Mouse (Mus musculus) MEL (cell line): ENCODE results near the gene Fxr2. TPM values are rescaled to one million over a fixed set of nuclear protein-coding genes. Genes with fewer than 3 reads are reported as not detected.

Source experiments
- DNase-seq: peaks from one replicate; pipeline ENCODE4 v3.0.0; 2011; ENCODE audit warnings: low read depth, low spot score
- H3K27ac ChIP-seq: 2 replicates; pipeline ENCODE4 v1.5.1; 2012; ENCODE audit warnings: low read depth, mild to moderate bottlenecking, control low read depth, low read length, moderate library complexity; ENCODE audit not compliant: control insufficient read depth
- H3K27me3 ChIP-seq, 2 experiments: fragments of 150-350 bp in 1 of 2; sonication (generic) in 1 of 2; 2 replicates each; pipeline ENCODE4 v1.6.1; 2012; ENCODE audit warnings: low read length in 2 of 2, mild to moderate bottlenecking in 2 of 2, improper control_type of control experiment in 1 of 2, moderate library complexity in 1 of 2; ENCODE audit not compliant: insufficient read depth in 2 of 2, control insufficient read depth in 1 of 2
- H3K36me3 ChIP-seq, 2 experiments: 2 replicates each; pipeline ENCODE4 v1.6.1; 2012 to 2014; ENCODE audit warnings: low read length in 2 of 2, improper control_type of control experiment in 1 of 2, inconsistent platforms in 1 of 2, mild to moderate bottlenecking in 1 of 2; ENCODE audit not compliant: insufficient read depth in 2 of 2, control insufficient read depth in 1 of 2
- H3K4me1 ChIP-seq, 2 experiments: fragments of 150-350 bp in 1 of 2; sonication (generic) in 1 of 2; 2 replicates each; pipeline ENCODE4 v1.6.1; 2012; ENCODE audit warnings: low read length in 2 of 2, improper control_type of control experiment in 1 of 2, mild to moderate bottlenecking in 1 of 2; ENCODE audit not compliant: insufficient read depth in 2 of 2, control insufficient read depth in 1 of 2
- H3K4me3 ChIP-seq, 2 experiments: fragments of 150-350 bp in 1 of 2; sonication (generic) in 1 of 2; 2 replicates each; pipeline ENCODE4 v1.5.1; 2012; ENCODE audit warnings: low read depth in 2 of 2, low read length in 2 of 2, mild to moderate bottlenecking in 2 of 2, moderate library complexity in 2 of 2, control low read depth in 1 of 2, improper control_type of control experiment in 1 of 2; ENCODE audit not compliant: control insufficient read depth in 1 of 2, insufficient read depth in 1 of 2
- H3K79me2 ChIP-seq: 2 replicates; pipeline ENCODE4 v1.6.1; 2012; ENCODE audit warnings: mild to moderate bottlenecking, low read length, moderate library complexity; ENCODE audit not compliant: control insufficient read depth, poor library complexity, insufficient read depth
- H3K9ac ChIP-seq: 2 replicates; pipeline ENCODE4 v1.6.1; 2012; ENCODE audit warnings: low read depth, mild to moderate bottlenecking, control low read depth, low read length, moderate library complexity; ENCODE audit not compliant: control insufficient read depth, poor library complexity, severe bottlenecking
- H3K9me3 ChIP-seq: fragments of 150-350 bp; sonication (generic); replicated peaks from 2 replicates; pipeline ENCODE4 v1.6.1; 2012; ENCODE audit warnings: mild to moderate bottlenecking, low read length, improper control_type of control experiment, moderate library complexity; ENCODE audit not compliant: insufficient read depth
- CHD2 ChIP-seq: IDR thresholded peaks from 2 replicates; pipeline ENCODE4 v1.6.1; 2011; ENCODE audit warnings: low read length, improper control_type of control experiment
- CTCF ChIP-seq, 3 experiments: IDR thresholded peaks in 2 of 3; conservative IDR thresholded peaks in 1 of 3; 2 replicates each; pipeline ENCODE4 v1.5.1; 2011 to 2012; ENCODE audit warnings: low read length in 3 of 3, low read depth in 2 of 3, mild to moderate bottlenecking in 2 of 3, improper control_type of control experiment in 1 of 3, inconsistent platforms in 1 of 3, mixed read lengths in 1 of 3, moderate library complexity in 1 of 3; ENCODE audit not compliant: control insufficient read depth in 1 of 3, insufficient read depth in 1 of 3, poor library complexity in 1 of 3, severe bottlenecking in 1 of 3
- E2F4 ChIP-seq: IDR thresholded peaks from 2 replicates; pipeline ENCODE4 v1.6.1; 2011; ENCODE audit warnings: low read depth, low read length, improper control_type of control experiment, borderline replicate concordance
- ELF1 ChIP-seq: IDR thresholded peaks from 2 replicates; pipeline ENCODE4 v1.6.1; 2014; ENCODE audit warnings: low read depth, mild to moderate bottlenecking, inconsistent platforms, low read length, improper control_type of control experiment, moderate library complexity
- EP300 ChIP-seq, 2 experiments: IDR thresholded peaks; 2 replicates each; pipeline ENCODE4 v1.6.1; 2011; ENCODE audit warnings: improper control_type of control experiment in 2 of 2, low read length in 2 of 2, low read depth in 1 of 2, mild to moderate bottlenecking in 1 of 2
- ETS1 ChIP-seq: IDR thresholded peaks from 2 replicates; pipeline ENCODE4 v1.6.1; 2012; ENCODE audit warnings: low read depth, mild to moderate bottlenecking, inconsistent platforms, low read length, improper control_type of control experiment, moderate library complexity
- GABPA ChIP-seq: IDR thresholded peaks from 2 replicates; pipeline ENCODE4 v1.6.1; 2012; ENCODE audit warnings: low read depth, mild to moderate bottlenecking, inconsistent platforms, low read length, improper control_type of control experiment, moderate library complexity
- JUND ChIP-seq: IDR thresholded peaks from 2 replicates; pipeline ENCODE4 v1.6.1; 2011; ENCODE audit warnings: low read depth, mild to moderate bottlenecking, improper control_type of control experiment, low read length
- KAT2A ChIP-seq: conservative IDR thresholded peaks from 2 replicates; pipeline ENCODE4 v1.6.1; 2012; ENCODE audit warnings: low read depth, low read length, improper control_type of control experiment, inconsistent platforms
- MXI1 ChIP-seq: IDR thresholded peaks from 2 replicates; pipeline ENCODE4 v1.6.1; 2011; ENCODE audit warnings: mild to moderate bottlenecking, low read depth, low read length, improper control_type of control experiment
- MYB ChIP-seq: IDR thresholded peaks from 2 replicates; pipeline ENCODE4 v1.6.1; 2011; ENCODE audit warnings: mild to moderate bottlenecking, low read depth, low read length, improper control_type of control experiment
- MYC ChIP-seq: IDR thresholded peaks from 2 replicates; pipeline ENCODE4 v1.6.1; 2011; ENCODE audit warnings: low read depth, mild to moderate bottlenecking, low read length, improper control_type of control experiment, moderate library complexity
- NELFE ChIP-seq: IDR thresholded peaks from 2 replicates; pipeline ENCODE4 v1.6.1; 2011; ENCODE audit warnings: low read depth, low read length, improper control_type of control experiment
- NRF1 ChIP-seq: IDR thresholded peaks from 2 replicates; pipeline ENCODE4 v1.6.1; 2014; ENCODE audit warnings: low read depth, mild to moderate bottlenecking, inconsistent platforms, low read length, improper control_type of control experiment, moderate library complexity; ENCODE audit not compliant: poor library complexity, insufficient read depth, severe bottlenecking
- POLR2A ChIP-seq, 2 experiments: IDR thresholded peaks; 2 replicates each; pipeline ENCODE4 v1.6.1; 2011 to 2012; ENCODE audit warnings: low read length in 2 of 2, mild to moderate bottlenecking in 2 of 2, control low read depth in 1 of 2, improper control_type of control experiment in 1 of 2, low read depth in 1 of 2, moderate library complexity in 1 of 2; ENCODE audit not compliant: control insufficient read depth in 1 of 2, insufficient read depth in 1 of 2, poor library complexity in 1 of 2
- POLR2AphosphoS2 ChIP-seq: IDR thresholded peaks from 2 replicates; pipeline ENCODE4 v1.6.1; 2011; ENCODE audit warnings: low read length, improper control_type of control experiment
- POLR2AphosphoS5 ChIP-seq: IDR thresholded peaks from 2 replicates; pipeline ENCODE4 v1.6.1; 2012; ENCODE audit warnings: low read depth, borderline replicate concordance, mild to moderate bottlenecking, inconsistent platforms, low read length, moderate library complexity, mixed read lengths
- RCOR1 ChIP-seq: IDR thresholded peaks from 2 replicates; pipeline ENCODE4 v1.6.1; 2012; ENCODE audit warnings: low read depth, mild to moderate bottlenecking, inconsistent platforms, low read length, improper control_type of control experiment
- SMC3 ChIP-seq: IDR thresholded peaks from 2 replicates; pipeline ENCODE4 v1.6.1; 2011; ENCODE audit warnings: low read depth, low read length, improper control_type of control experiment
- TBP ChIP-seq: IDR thresholded peaks from 2 replicates; pipeline ENCODE4 v1.8.0; 2011; ENCODE audit warnings: low read depth, low read length, improper control_type of control experiment
- TCF12 ChIP-seq: IDR thresholded peaks from 2 replicates; pipeline ENCODE4 v1.6.1; 2014; ENCODE audit warnings: low read depth, mild to moderate bottlenecking, inconsistent platforms, low read length, improper control_type of control experiment, moderate library complexity
- UBTF ChIP-seq: IDR thresholded peaks from 2 replicates; pipeline ENCODE4 v1.6.1; 2012; ENCODE audit warnings: low read depth, mild to moderate bottlenecking, inconsistent platforms, low read length, improper control_type of control experiment, moderate library complexity, borderline replicate concordance; ENCODE audit not compliant: insufficient read depth
- USF2 ChIP-seq, 2 experiments: IDR thresholded peaks; 2 replicates each; pipeline ENCODE4 v1.6.1; 2011 to 2012; ENCODE audit warnings: improper control_type of control experiment in 2 of 2, low read length in 2 of 2, borderline replicate concordance in 1 of 2, inconsistent platforms in 1 of 2, low read depth in 1 of 2, mild to moderate bottlenecking in 1 of 2; ENCODE audit not compliant: insufficient read depth in 1 of 2
- ZC3H11A ChIP-seq: IDR thresholded peaks from 2 replicates; pipeline ENCODE4 v1.6.1; 2012; ENCODE audit warnings: low read depth, mild to moderate bottlenecking, inconsistent platforms, low read length, improper control_type of control experiment
- ZKSCAN1 ChIP-seq: IDR thresholded peaks from 2 replicates; pipeline ENCODE4 v1.6.1; 2012; ENCODE audit warnings: low read depth, mild to moderate bottlenecking, inconsistent platforms, low read length, improper control_type of control experiment, moderate library complexity
- ZMIZ1 ChIP-seq: IDR thresholded peaks from 2 replicates; pipeline ENCODE4 v1.6.1; 2012; ENCODE audit warnings: low read depth, mild to moderate bottlenecking, inconsistent platforms, low read length, improper control_type of control experiment, moderate library complexity
- ZNF384 ChIP-seq: IDR thresholded peaks from 2 replicates; pipeline ENCODE4 v1.6.1; 2012; ENCODE audit warnings: low read depth, mild to moderate bottlenecking, inconsistent platforms, low read length, improper control_type of control experiment
- polyA plus RNA-seq, 2 experiments: library from polyadenylated mRNA; stranded (reverse) in 1 of 2; unstranded in 1 of 2; fragments of >175 nt in 1 of 2; fragments of >200 nt in 1 of 2; gene quantifications; 2 replicates each; pipeline versions ENCODE4 v1.2.1 to v1.2.4; 2012; ENCODE audit warnings: low replicate concordance in 2 of 2, low read depth in 1 of 2; ENCODE audit not compliant: insufficient read length in 2 of 2, insufficient read depth in 1 of 2, missing spikeins in 1 of 2
- total RNA-seq: library from RNA; depleted of rRNA; stranded (reverse); fragments of 300-350 nt; gene quantifications from 2 replicates; pipeline ENCODE4 v1.2.3, GENCODE M21; 2012

The Fxr2 gene
- total and polyA plus RNA-seq, 3 experiments: 95.1 to 97.6 TPM; not detected in 1

- Histone ChIP-seq H3K9ac (no peak overlapping the region), H3K4me1 (peaks cover 0 to 6% of the 10 kb centered on the region in 2 experiments; a peak in 1 of 4 replicates), H3K36me3 (no peaks in the 10 kb centered on the region), H3K9me3 (no peaks in the 10 kb centered on the region), H3K4me3 (no peak overlapping the region), H3K27ac (no peak overlapping the region), H3K27me3 (no peaks in the 10 kb centered on the region), H3K79me2 (no peaks in the 10 kb centered on the region)
- no peak for DNase-seq
- TF ChIP-seq POLR2AphosphoS5: no peak
- no peak for TF ChIP-seq TCF12
- TF ChIP-seq ELF1: no peak
- no peak for TF ChIP-seq CHD2
- no peak for TF ChIP-seq JUND
- TF ChIP-seq MXI1: no peak
- no peak for TF ChIP-seq TBP
- no peak for TF ChIP-seq UBTF
- TF ChIP-seq KAT2A: no peak
- TF ChIP-seq POLR2A (IDR thresholded peaks at IDR 0.05; ENCODE audit: control insufficient read depth in 1 of 2, insufficient read depth in 1 of 2, low read depth in 1 of 2, low read length in 2 of 2, poor library complexity in 1 of 2): no peak
- no peak for TF ChIP-seq ZNF384
- TF ChIP-seq NELFE: no peak
- TF ChIP-seq RCOR1: no peak
- no peak for TF ChIP-seq ETS1
- no peak for TF ChIP-seq CTCF (IDR thresholded peaks at IDR 0.05 in 2 of 3, conservative IDR thresholded peaks at IDR 0.05 in 1 of 3; ENCODE audit: control insufficient read depth in 1 of 3, insufficient read depth in 1 of 3, low read depth in 2 of 3, low read length in 3 of 3, poor library complexity in 1 of 3, severe bottlenecking in 1 of 3)
- no peak for TF ChIP-seq SMC3
- no peak for TF ChIP-seq ZKSCAN1
- TF ChIP-seq E2F4: no peak
Measured at GRCm38 (mm10) chr11:69693421-69693965, 60.7 kb downstream of the Fxr2 start.

- Histone ChIP-seq H3K27me3 (no peaks in the 10 kb centered on the region), H3K9ac (no peak overlapping the region), H3K36me3 (peaks cover 0 to 5% of the 10 kb centered on the region in 2 experiments; a peak in 1 of 4 replicates), H3K27ac (no peak overlapping the region), H3K4me1 (peaks cover 0 to 14% of the 10 kb centered on the region in 2 experiments; a peak in 3 of 4 replicates), H3K9me3 (no peaks in the 10 kb centered on the region), H3K4me3 (no peak overlapping the region)
- DNase-seq: no peak
- TF ChIP-seq CHD2 (no peak), CTCF (IDR thresholded peaks at IDR 0.05 in 2 of 3, conservative IDR thresholded peaks at IDR 0.05 in 1 of 3; ENCODE audit: control insufficient read depth in 1 of 3, insufficient read depth in 1 of 3, low read depth in 2 of 3, low read length in 3 of 3, poor library complexity in 1 of 3, severe bottlenecking in 1 of 3) (no peak), ZMIZ1 (no peak), ZKSCAN1 (no peak), NRF1 (no peak), GABPA (no peak), UBTF (no peak), POLR2A (IDR thresholded peaks at IDR 0.05; ENCODE audit: control insufficient read depth in 1 of 2, insufficient read depth in 1 of 2, low read depth in 1 of 2, low read length in 2 of 2, poor library complexity in 1 of 2) (no peak), EP300 (IDR thresholded peaks at IDR 0.05; ENCODE audit: low read depth in 1 of 2, low read length in 2 of 2) (no peak), MYB (no peak), JUND (no peak), ZC3H11A (no peak), MYC (no peak), USF2 (IDR thresholded peaks at IDR 0.05; ENCODE audit: borderline replicate concordance in 1 of 2, insufficient read depth in 1 of 2, low read depth in 1 of 2, low read length in 2 of 2) (no peak), POLR2AphosphoS2 (no peak), TBP (no peak)
- TF ChIP-seq, all 39 proteins: peak for 0
- no peaks in the 10 kb centered on the region for H3K79me2 ChIP-seq
Measured at GRCm38 (mm10) chr11:69695046-69695360, 62.2 kb downstream of the Fxr2 start.
